Mouse (Mus musculus): ENCODE measurements around the gene Dscaml1.

GRCm38 (mm10) chr9:45783249-45784069 is 357.0 kb downstream of the Dscaml1 start:
- TF ChIP-seq CTCF (IDR thresholded peaks at IDR 0.05; ENCODE audit: low read depth) = no peak
- TF ChIP-seq EP300 (optimal IDR thresholded peaks at IDR 0.05) = no peak
